Mouse (Mus musculus) lung, postnatal 4 days (tissue): ENCODE measurements around the gene Mtx1.
A peak's percentile ranks its signal among the peaks of the same experiment; 100 is the strongest.
"Not testable (repeated sequence)": the region's sequence is repeated elsewhere in the genome, so short reads cannot be mapped to it uniquely, and the experiment has no call there.

Experiments used
- DNase-seq, 2 experiments: peaks; one replicate each; pipeline ENCODE4 v3.0.0; 2021

Gene Mtx1

GRCm38 (mm10) chr3:89238494-89238893, 11.6 kb upstream of the Mtx1 start:
- DNase-seq = no peak

GRCm38 (mm10) chr3:89237682-89238081, 10.8 kb upstream of the Mtx1 start:
- DNase-seq = no peak

GRCm38 (mm10) chr3:89236516-89236915, 9.6 kb upstream of the Mtx1 start:
- peak in 1 of 2 experiments; percentile 18 for DNase-seq

GRCm38 (mm10) chr3:89233562-89234110, 6.7 kb upstream of the Mtx1 start:
- DNase-seq = peak; percentile 76 to 85

- peak; percentile 62 to 73 for DNase-seq
Measured at GRCm38 (mm10) chr3:89232614-89233013, 5.7 kb upstream of the Mtx1 start.

- peak in 1 of 2 experiments; percentile 29 for DNase-seq
Measured at GRCm38 (mm10) chr3:89231772-89232275, 4.9 kb upstream of the Mtx1 start.

- DNase-seq = no peak
Measured at GRCm38 (mm10) chr3:89231345-89231744, 4.5 kb upstream of the Mtx1 start.

GRCm38 (mm10) chr3:89230561-89230960, 3.7 kb upstream of the Mtx1 start:
- DNase-seq = no peak

GRCm38 (mm10) chr3:89229276-89229675, 2.4 kb upstream of the Mtx1 start:
- no peak for DNase-seq

GRCm38 (mm10) chr3:89228836-89229235, 1.9 kb upstream of the Mtx1 start, which contains the start of gene Muc1:
Gene Muc1 (plus strand): TSS chr3:89229057.
- peak; percentile 60 to 76 for DNase-seq

- DNase-seq = peak; percentile 90 to 93
Measured at GRCm38 (mm10) chr3:89228180-89228549, 1.3 kb upstream of the Mtx1 start.

- peak; percentile 91 to 95 for DNase-seq
Measured at GRCm38 (mm10) chr3:89227307-89228179, 655 bp upstream of the Mtx1 start.

- peak in 1 of 2 experiments; percentile 21 for DNase-seq
Measured at GRCm38 (mm10) chr3:89226361-89226760, 527 bp downstream of the Mtx1 start.

- peak in 1 of 2 experiments; percentile 19 for DNase-seq
Measured at GRCm38 (mm10) chr3:89225918-89226317, 970 bp downstream of the Mtx1 start.

- peak in 1 of 2 experiments; percentile 24 for DNase-seq
Measured at GRCm38 (mm10) chr3:89225321-89225815, 1.5 kb downstream of the Mtx1 start.

GRCm38 (mm10) chr3:89224796-89225195, 2.1 kb downstream of the Mtx1 start:
- DNase-seq = no peak

- DNase-seq = no peak
Measured at GRCm38 (mm10) chr3:89221167-89221566, 5.7 kb downstream of the Mtx1 start.

- DNase-seq = no peak
Measured at GRCm38 (mm10) chr3:89219546-89219945, 7.3 kb downstream of the Mtx1 start.

- DNase-seq = peak; percentile 55 to 66
Measured at GRCm38 (mm10) chr3:89218271-89218670, 8.6 kb downstream of the Mtx1 start.

GRCm38 (mm10) chr3:89216407-89216806, 10.5 kb downstream of the Mtx1 start:
- not testable (repeated sequence) for DNase-seq

- DNase-seq = peak; percentile 82 to 90
Measured at GRCm38 (mm10) chr3:89215853-89216252, 11.0 kb downstream of the Mtx1 start.

GRCm38 (mm10) chr3:89214681-89215411, 12.0 kb downstream of the Mtx1 start, which contains the start of gene Thbs3:
Gene Thbs3 (plus strand): TSS chr3:89215180.
- DNase-seq = peak in 1 of 2 experiments; percentile 60
